Mouse (Mus musculus): Measurements from ENCODE around the gene Cd302. TPM values are rescaled to one million over a fixed set of nuclear protein-coding genes. Genes with fewer than 3 reads are reported as not detected.

The Cd302 gene
- 142 TPM for polyA plus RNA-seq (2014; fragmentation: Illumina TruSeq; extraction: RNeasy Lipid Tissue Mini Kit (QIAGEN cat#74804); ENCODE audit: low read depth, low replicate concordance)

DNA sequence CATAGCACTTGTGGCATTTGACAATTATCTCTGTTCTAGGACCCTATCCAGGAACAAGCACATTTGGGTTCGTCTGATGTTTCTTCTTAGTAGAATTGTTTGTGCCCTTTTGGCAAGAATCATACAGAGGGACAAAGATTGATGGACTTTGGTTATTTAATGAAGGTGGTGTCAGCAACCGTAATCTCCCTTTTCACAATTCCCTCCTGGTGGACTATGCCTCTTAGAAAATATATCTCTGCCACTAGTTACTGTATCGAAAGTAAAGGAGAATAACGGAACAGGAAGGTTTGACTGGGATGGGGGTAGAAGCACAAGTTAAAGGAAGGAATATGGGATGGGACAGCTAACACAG lies at the start of gene Cd302:
Cd302 (minus strand) TSS at position 22 of the 355 bp plus-strand sequence.

DNA sequence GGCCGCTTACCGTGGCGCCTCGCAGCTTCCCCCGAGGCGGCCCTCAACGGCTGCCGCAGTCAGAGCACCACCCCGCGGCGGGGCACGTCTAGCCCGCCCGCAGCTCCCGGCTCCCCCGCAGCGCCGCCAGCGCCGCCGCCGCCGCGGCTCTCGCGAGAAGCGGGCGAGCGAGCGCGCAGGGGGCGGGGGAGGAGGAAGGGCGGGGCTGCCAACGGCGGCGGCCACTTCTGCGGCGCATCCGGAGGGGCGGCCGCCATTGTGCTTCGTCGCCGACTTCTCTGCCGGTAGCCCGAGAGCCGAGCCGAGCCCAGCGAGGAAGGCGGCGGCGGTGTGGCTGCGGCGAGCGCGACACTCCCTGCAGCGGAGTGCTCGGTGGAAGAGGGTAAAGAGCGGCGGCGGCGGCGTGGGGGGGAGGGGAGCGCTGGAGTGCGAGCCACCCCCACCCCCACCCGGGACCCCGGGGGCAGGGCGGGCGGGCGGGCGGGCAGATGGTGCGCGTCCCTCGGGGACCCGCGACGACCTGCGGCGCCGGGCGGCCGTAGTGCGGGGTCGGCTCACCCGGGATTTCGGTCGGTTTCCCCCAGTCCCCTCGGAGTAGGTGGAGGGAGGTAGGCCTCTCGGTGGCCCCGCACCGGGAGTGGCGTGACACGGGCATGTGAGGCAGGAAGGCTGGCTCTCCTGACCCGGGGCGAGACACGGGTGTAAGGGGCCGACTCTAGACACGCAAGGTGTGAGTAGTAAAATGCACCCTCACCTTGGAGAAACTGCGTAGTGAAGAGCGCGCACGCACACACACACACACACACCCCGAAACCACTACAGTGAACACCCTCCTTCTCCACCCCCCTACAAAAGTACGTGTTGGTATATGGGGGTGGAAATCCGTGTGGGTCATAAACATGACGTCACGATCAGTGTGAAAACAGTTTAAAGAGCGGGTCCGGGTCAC lies 74.3 kb downstream of the Cd302 start, which contains the start of the genes Baz2b and March7:
Baz2b (minus strand) TSS at position 137 of the 949 bp plus-strand sequence.
March7 (plus strand) TSS at position 185 of the 949 bp plus-strand sequence.

Other genes with a start within 250 kb of the Cd302 start
- gene Baz2b, start 74.6 kb downstream of the Cd302 start, polyA plus RNA-seq (2014; fragmentation: Illumina TruSeq; extraction: RNeasy Lipid Tissue Mini Kit (QIAGEN cat#74804); ENCODE audit: low read depth, low replicate concordance) = 49.0 TPM
- gene March7, start 74.6 kb downstream of the Cd302 start, polyA plus RNA-seq (2014; fragmentation: Illumina TruSeq; extraction: RNeasy Lipid Tissue Mini Kit (QIAGEN cat#74804); ENCODE audit: low read depth, low replicate concordance) = 102 TPM
- 1.6 TPM for gene Ly75, start 98.8 kb upstream of the Cd302 start, polyA plus RNA-seq (2014; fragmentation: Illumina TruSeq; extraction: RNeasy Lipid Tissue Mini Kit (QIAGEN cat#74804); ENCODE audit: low read depth, low replicate concordance)